Mouse (Mus musculus): Measurements from ENCODE around the gene Mfsd12. TPM values are rescaled to one million over a fixed set of nuclear protein-coding genes. Genes with fewer than 3 reads are reported as not detected.

Gene Mfsd12
- total RNA-seq, 4 experiments from 2014 or later, result 1.7 to 3.1 (median 2.1) TPM

- no peak for DNase-seq (ENCODE audit: low spot score in 2 of 2)
Measured at GRCm38 (mm10) chr10:81379183-81379553, 21.9 kb downstream of the Mfsd12 start.

- DNase-seq (ENCODE audit: low spot score in 2 of 2), result no peak
Measured at GRCm38 (mm10) chr10:81379809-81380378, 22.6 kb downstream of the Mfsd12 start.

GRCm38 (mm10) chr10:81382039-81382438, 24.7 kb downstream of the Mfsd12 start:
- no peak for DNase-seq (ENCODE audit: low spot score in 2 of 2)

GRCm38 (mm10) chr10:81383802-81384604, 26.7 kb downstream of the Mfsd12 start, which contains the start of the genes Dohh and Gm48551:
Dohh (plus strand) TSS chr10:81384428.
Gm48551 (plus strand) TSS chr10:81384466.
- DNase-seq (ENCODE audit: low spot score in 2 of 2), result peak; percentile 95 to 97

GRCm38 (mm10) chr10:81384605-81384982, 27.3 kb downstream of the Mfsd12 start:
- DNase-seq (ENCODE audit: low spot score in 2 of 2), result no peak

- no peak for DNase-seq (ENCODE audit: low spot score in 2 of 2)
Measured at GRCm38 (mm10) chr10:81385603-81386306, 28.5 kb downstream of the Mfsd12 start.

GRCm38 (mm10) chr10:81387716-81388115, 30.4 kb downstream of the Mfsd12 start:
- no peak for DNase-seq (ENCODE audit: low spot score in 2 of 2)

- DNase-seq (ENCODE audit: low spot score in 2 of 2), result no peak
Measured at GRCm38 (mm10) chr10:81388505-81389055, 31.3 kb downstream of the Mfsd12 start, which contains the start of gene Gm48552. Gm48552 (plus strand) TSS chr10:81389005.

GRCm38 (mm10) chr10:81389373-81389772, 32.1 kb downstream of the Mfsd12 start:
- DNase-seq (ENCODE audit: low spot score in 2 of 2), result no peak

GRCm38 (mm10) chr10:81389801-81390677, 32.7 kb downstream of the Mfsd12 start:
- DNase-seq (ENCODE audit: low spot score in 2 of 2), result peak in 1 of 2 experiments; percentile 61

- no peak for DNase-seq (ENCODE audit: low spot score in 2 of 2)
Measured at GRCm38 (mm10) chr10:81390678-81390965, 33.3 kb downstream of the Mfsd12 start.

- DNase-seq (ENCODE audit: low spot score in 2 of 2), result no peak
Measured at GRCm38 (mm10) chr10:81392270-81392669, 35.0 kb downstream of the Mfsd12 start.

- DNase-seq (ENCODE audit: low spot score in 2 of 2), result no peak
Measured at GRCm38 (mm10) chr10:81392781-81393185, 35.5 kb downstream of the Mfsd12 start, which contains the start of gene Smim24. Smim24 (plus strand) TSS chr10:81393051.

GRCm38 (mm10) chr10:81393456-81394063, 36.3 kb downstream of the Mfsd12 start:
- DNase-seq (ENCODE audit: low spot score in 2 of 2), result no peak

- DNase-seq (ENCODE audit: low spot score in 2 of 2), result peak in 1 of 2 experiments; percentile 61
Measured at GRCm38 (mm10) chr10:81395127-81395526, 37.8 kb downstream of the Mfsd12 start.

GRCm38 (mm10) chr10:81395865-81396264, 38.6 kb downstream of the Mfsd12 start:
- DNase-seq (ENCODE audit: low spot score in 2 of 2), result no peak

- DNase-seq (ENCODE audit: low spot score in 2 of 2), result no peak
Measured at GRCm38 (mm10) chr10:81396749-81397148, 39.5 kb downstream of the Mfsd12 start.

- DNase-seq (ENCODE audit: low spot score in 2 of 2), result no peak
Measured at GRCm38 (mm10) chr10:81399296-81399695, 42.0 kb downstream of the Mfsd12 start.

GRCm38 (mm10) chr10:81399798-81400308, 42.6 kb downstream of the Mfsd12 start:
- DNase-seq (ENCODE audit: low spot score in 2 of 2), result no peak
